8 mouse cellular contexts compared by ENCODE assay signal in the genomic region with DNA sequence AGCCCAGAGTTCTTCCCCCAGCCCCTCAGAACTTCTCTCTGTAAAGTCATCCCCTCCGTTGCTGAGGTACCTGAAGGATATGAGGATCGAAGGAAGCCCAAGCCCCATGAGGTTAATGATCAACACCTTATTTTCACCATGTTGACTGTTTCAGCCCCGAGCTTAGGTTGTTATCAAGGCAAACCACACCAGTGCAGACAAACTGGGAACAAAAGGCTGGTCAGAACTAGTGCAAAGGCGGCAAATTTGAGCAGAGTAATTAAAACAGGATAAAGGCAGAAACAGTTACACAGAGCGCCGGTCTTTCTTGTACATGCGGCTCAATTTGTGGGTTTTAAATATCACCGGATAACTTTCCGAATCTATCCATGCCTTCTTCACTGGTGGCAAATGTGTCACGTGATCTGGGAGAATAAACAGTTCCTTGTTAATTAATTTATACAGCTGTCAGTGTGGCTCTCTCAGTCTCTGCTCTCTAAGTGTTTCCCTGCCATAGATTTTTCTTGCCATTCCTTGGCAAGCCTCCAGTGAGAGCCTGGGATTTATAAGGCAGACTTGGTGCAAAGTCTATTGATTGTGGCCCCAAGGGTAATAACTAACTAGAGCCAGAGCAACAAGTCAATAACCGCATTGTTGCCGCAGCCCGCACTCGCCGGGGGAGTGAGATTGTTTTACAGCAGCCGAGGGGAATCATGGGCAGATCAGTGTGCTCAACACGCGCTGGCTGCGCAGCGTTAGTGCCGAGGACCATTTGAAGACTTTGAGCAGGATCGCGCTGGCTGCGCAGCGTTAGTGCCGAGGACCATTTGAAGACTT.
DNase-seq lines count a peak whose midpoint lies in the region; ATAC-seq lines count a peak whose summit lies in the region.

No protein-coding gene starts in this region.

- H3K36me3 ChIP-seq in heart, embryonic 15.5 days = no peaks in the 10 kb centered on the region
- no peaks in the 10 kb centered on the region for H3K36me3 ChIP-seq in intestine, embryonic 16.5 days (ENCODE audit: control insufficient read depth, insufficient read depth, low read length)
- H3K36me3 ChIP-seq in liver, embryonic 13.5 days = no peaks in the 10 kb centered on the region

- H3K27me3 ChIP-seq in heart, embryonic 15.5 days = 0 out of 2 replicates have a peak, but pooled peaks cover 4% of the 10 kb centered on the region
- no peaks in the 10 kb centered on the region for H3K27me3 ChIP-seq in intestine, embryonic 16.5 days (replicated peaks; ENCODE audit: control insufficient read depth, insufficient read depth, low read length)
- no peaks in the 10 kb centered on the region for H3K27me3 ChIP-seq in liver, embryonic 13.5 days

- WGBS in heart, embryonic 15.5 days = 64% methylated on average over 26 of the region's 26 CpGs
- 26% methylated on average over 26 of the region's 26 CpGs for WGBS in intestine, embryonic 16.5 days
- WGBS in liver, embryonic 13.5 days (ENCODE audit: insufficient replicate concordance) = 67% methylated on average over 26 of the region's 26 CpGs

- no peak overlapping the region for H3K4me3 ChIP-seq in heart, embryonic 15.5 days
- no peak overlapping the region for H3K4me3 ChIP-seq in intestine, embryonic 16.5 days (ENCODE audit: low read length)
- H3K4me3 ChIP-seq in liver, embryonic 13.5 days (replicated peaks) = no peak overlapping the region

- peaks cover 35% of the 10 kb centered on the region for H3K4me1 ChIP-seq in heart, embryonic 15.5 days (replicated peaks)
- peaks cover 36% of the 10 kb centered on the region for H3K4me1 ChIP-seq in intestine, embryonic 16.5 days (ENCODE audit: control insufficient read depth, insufficient read depth, low read length)
- peaks cover 34% of the 10 kb centered on the region for H3K4me1 ChIP-seq in liver, embryonic 13.5 days (replicated peaks)

- H3K4me2 ChIP-seq in heart, embryonic 15.5 days = peak overlapping the region; percentile 22; the same call in 1 of the 2 replicates
- H3K4me2 ChIP-seq in intestine, embryonic 16.5 days (ENCODE audit: low read depth, low read length) = peak overlapping the region; percentile 40
- no peak overlapping the region for H3K4me2 ChIP-seq in liver, embryonic 13.5 days

- ATAC-seq in heart, embryonic 15.5 days (replicated peaks; ENCODE audit: insufficient number of reproducible peaks, insufficient read depth, low FRiP score, low read depth) = no peak
- peak; percentile 82 for ATAC-seq in intestine, embryonic 16.5 days
- ATAC-seq in liver, embryonic 13.5 days (ENCODE audit: low read depth) = peak; percentile 28; the same call in 1 of the 2 replicates

- intact Hi-C loops in heart, postnatal 10 days (cut with DNase I) = no loop called here
- intact Hi-C loops in gastrocnemius, postnatal 36 days (cut with DNase I) = no loop called here

- no peak for DNase-seq in heart, postnatal 10 days
- peak; percentile 61 for DNase-seq in embryo, embryonic 11.5 days (ENCODE audit: low read depth, low spot score)
- DNase-seq in liver, embryonic 13.5 days = no peak
- DNase-seq in adipocyte (ENCODE audit: low spot score) = no peak
- no peak for DNase-seq in gastrocnemius, postnatal 36 days
- no peak for DNase-seq in thymus, postnatal 25 days

- H3K9me3 ChIP-seq in heart, embryonic 15.5 days (replicated peaks) = no peaks in the 10 kb centered on the region
- H3K9me3 ChIP-seq in intestine, embryonic 16.5 days (ENCODE audit: control insufficient read depth, low read length) = no peaks in the 10 kb centered on the region
- no peaks in the 10 kb centered on the region for H3K9me3 ChIP-seq in liver, embryonic 13.5 days (replicated peaks)

- no peak overlapping the region for H3K27ac ChIP-seq in heart, embryonic 15.5 days
- peak overlapping the region; percentile 89 for H3K27ac ChIP-seq in intestine, embryonic 16.5 days (ENCODE audit: low read length)
- no peak overlapping the region for H3K27ac ChIP-seq in liver, embryonic 13.5 days

- H3K9ac ChIP-seq in heart, embryonic 15.5 days = no peak overlapping the region
- 0 out of 2 replicates have a peak overlapping the region, but pooled peaks have one; percentile 9 for H3K9ac ChIP-seq in intestine, embryonic 16.5 days (ENCODE audit: low read depth, low read length)
- no peak overlapping the region for H3K9ac ChIP-seq in liver, embryonic 13.5 days
